Mouse (Mus musculus): ENCODE data around the gene Gm21903.
"Not testable (repeated sequence)": the region's sequence is repeated elsewhere in the genome, so short reads cannot be mapped to it uniquely, and the experiment has no call there.

Gm21903 gene

DNA sequence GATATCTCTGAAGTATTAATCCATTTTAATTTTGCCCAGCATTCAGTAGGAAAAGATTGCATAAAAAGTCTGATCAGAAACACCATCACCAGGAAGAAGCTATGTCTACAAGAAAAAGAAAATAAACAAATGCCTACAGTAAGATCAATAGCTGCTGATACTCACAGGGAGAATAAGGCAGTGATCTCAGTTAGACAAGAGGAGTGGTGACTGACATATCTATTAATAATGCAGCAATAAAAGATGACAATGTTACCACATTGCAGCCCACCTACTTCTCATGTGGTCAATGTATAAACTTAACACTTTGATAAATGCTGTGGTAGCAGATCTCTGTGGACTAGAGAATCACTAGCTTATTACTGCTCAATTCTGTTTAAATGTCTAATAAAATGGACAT, at the start of gene Gm21903:
Gene Gm21903 (minus strand): TSS at position 101 of the 400 bp plus-strand sequence.
- no peak for DNase-seq (ENCODE audit: low read depth, low spot score)

- no peak for DNase-seq (ENCODE audit: low read depth, low spot score)
These were observed 33.8 kb upstream of the Gm21903 start, which contains the start of gene Esp23 for GRCm38 (mm10) chr17:39076937-39077336. Esp23 (minus strand) TSS chr17:39077037.

DNA sequence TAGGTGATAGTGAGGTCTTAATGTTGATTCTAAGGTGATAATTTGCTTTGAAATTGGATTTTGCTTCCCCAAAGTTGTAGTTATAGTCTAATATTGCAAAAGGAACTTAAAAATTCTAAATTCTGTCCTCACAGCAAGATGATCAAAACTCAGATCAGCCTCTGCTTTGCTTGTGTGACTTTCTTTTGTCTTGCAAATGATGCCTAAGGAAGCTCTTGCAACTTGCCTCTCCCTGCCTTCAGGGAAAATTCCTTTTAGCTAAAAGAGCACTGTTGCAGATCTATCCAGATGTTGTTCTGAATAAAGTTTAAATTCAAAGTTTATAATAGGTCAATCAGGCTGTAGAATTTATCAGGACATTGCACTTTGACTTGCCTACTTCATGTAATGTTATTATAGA, 20.5 kb upstream of the Gm21903 start:
- DNase-seq (ENCODE audit: low read depth, low spot score): no peak

DNA sequence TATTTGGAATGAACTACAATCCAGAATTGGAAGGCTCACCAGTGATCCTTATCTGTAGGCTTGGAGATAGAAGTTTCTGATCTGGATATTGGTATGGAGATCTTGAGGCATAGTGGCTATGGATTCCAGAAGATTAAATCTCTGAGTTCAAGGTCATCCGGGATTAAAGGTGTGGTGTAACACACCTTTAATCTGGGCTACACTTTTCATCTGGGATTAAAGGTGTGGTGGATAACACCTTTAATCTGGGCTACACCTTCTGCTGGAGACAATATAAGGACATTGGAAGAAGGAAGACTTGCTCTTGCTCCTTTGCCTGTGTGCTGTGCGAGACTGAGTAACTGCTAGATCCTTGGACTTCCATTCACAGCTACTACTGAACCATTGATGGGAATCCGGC, 6.7 kb downstream of the Gm21903 start, which contains the start of gene Esp24:
Gene Esp24 (plus strand): TSS at position 301 of the 400 bp plus-strand sequence.
- DNase-seq (ENCODE audit: low read depth, low spot score): not testable (repeated sequence)

DNA sequence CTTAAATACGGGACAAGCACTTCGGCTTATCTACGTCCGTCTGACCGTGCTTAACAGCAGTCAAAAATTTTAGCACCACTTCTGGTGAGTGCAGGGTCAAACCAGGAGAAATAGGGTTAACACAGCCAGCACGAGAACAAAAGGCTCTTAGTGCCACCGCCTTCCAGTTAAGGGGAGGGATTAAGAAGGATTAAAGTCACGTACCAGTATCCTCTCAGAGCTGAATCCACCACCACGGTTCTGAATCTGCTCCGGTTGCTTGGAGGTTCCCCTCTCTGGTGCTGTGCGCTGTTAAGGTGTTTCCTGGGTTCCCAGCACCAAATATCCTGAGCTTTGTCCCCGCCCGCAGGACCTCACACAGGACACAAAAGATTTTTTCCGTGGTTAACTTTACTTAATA, 26.0 kb downstream of the Gm21903 start:
- no peak for DNase-seq (ENCODE audit: low read depth, low spot score)

GRCm38 (mm10) chr17:39010675-39011638, 32.2 kb downstream of the Gm21903 start:
- DNase-seq (ENCODE audit: low read depth, low spot score): no peak

DNA sequence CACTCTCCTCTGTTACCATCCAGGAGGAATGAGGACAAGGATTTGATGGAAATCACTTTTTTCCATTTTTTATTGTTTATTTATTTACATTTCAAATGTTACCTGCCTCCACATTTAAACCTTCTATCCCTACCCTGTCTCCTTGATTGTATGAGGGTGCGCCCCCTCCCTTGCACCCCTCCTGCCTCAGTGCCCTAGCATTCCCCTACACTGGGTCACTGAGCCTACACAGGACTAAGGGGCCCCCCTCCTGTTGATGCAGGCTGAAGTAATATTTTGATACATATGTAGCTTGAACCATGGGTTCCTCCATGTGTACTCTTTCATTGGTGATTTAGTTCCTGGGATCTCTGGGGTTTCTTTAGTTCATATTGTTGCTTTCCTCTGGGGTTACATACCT, 33.3 kb downstream of the Gm21903 start:
- DNase-seq (ENCODE audit: low read depth, low spot score): no peak
